Mouse (Mus musculus) spleen, postnatal 4 days (tissue): ENCODE data around the gene Gm29666.
"Not testable (repeated sequence)": the region's sequence is repeated elsewhere in the genome, so short reads cannot be mapped to it uniquely, and the experiment has no call there.

ENCODE experiments used
- DNase-seq, 2 experiments: peaks; one replicate each; pipeline ENCODE4 v3.0.0; 2022; ENCODE audit warnings: low spot score in 2 of 2

Gm29666 gene

GRCm38 (mm10) chr15:84903843-84904385 lies 15.9 kb downstream of the Gm29666 start:
- DNase-seq = no peak

- no peak for DNase-seq
Measured at GRCm38 (mm10) chr15:84898077-84898476, 21.8 kb downstream of the Gm29666 start.

GRCm38 (mm10) chr15:84896664-84897063 lies 23.2 kb downstream of the Gm29666 start:
- no peak for DNase-seq

- DNase-seq = not testable (repeated sequence)
Measured at GRCm38 (mm10) chr15:84896216-84896615, 23.6 kb downstream of the Gm29666 start.

GRCm38 (mm10) chr15:84891658-84892057 lies 28.2 kb downstream of the Gm29666 start:
- DNase-seq = peak; percentile 25 to 77

GRCm38 (mm10) chr15:84891246-84891645 lies 28.6 kb downstream of the Gm29666 start:
- no peak for DNase-seq

- DNase-seq = no peak
Measured at GRCm38 (mm10) chr15:84888066-84888465, 31.8 kb downstream of the Gm29666 start.

- no peak for DNase-seq
Measured at GRCm38 (mm10) chr15:84877029-84877815, 42.6 kb downstream of the Gm29666 start.

GRCm38 (mm10) chr15:84873867-84874266 lies 46.0 kb downstream of the Gm29666 start:
- no peak for DNase-seq

GRCm38 (mm10) chr15:84873079-84873478 lies 46.8 kb downstream of the Gm29666 start:
- DNase-seq = no peak

- no peak for DNase-seq
Measured at GRCm38 (mm10) chr15:84871802-84872201, 48.0 kb downstream of the Gm29666 start.

- DNase-seq = no peak
Measured at GRCm38 (mm10) chr15:84861911-84862310, 57.9 kb downstream of the Gm29666 start.
